Mouse (Mus musculus) CH12.LX (cell line): ENCODE results near the gene Csrnp1.

Experiments
- POLR2AphosphoS2 ChIP-seq: IDR thresholded peaks from 2 replicates; pipeline ENCODE4 v1.6.1; 2011; ENCODE audit warnings: low read depth, low read length, improper control_type of control experiment
- ZNF384 ChIP-seq: IDR thresholded peaks from 2 replicates; pipeline ENCODE4 v1.6.1; 2012; ENCODE audit warnings: low read depth, low read length, improper control_type of control experiment, inconsistent platforms

GRCm38 (mm10) chr9:119933675-119934074 lies 50.8 kb downstream of the Csrnp1 start:
- TF ChIP-seq ZNF384 (no peak), POLR2AphosphoS2 (no peak)
